Mouse (Mus musculus): ENCODE results near the gene Narf. TPM values are rescaled to one million over a fixed set of nuclear protein-coding genes. Genes with fewer than 3 reads are reported as not detected.
A peak's percentile ranks its signal among the peaks of the same experiment; 100 is the strongest.

The Narf gene
- total and polyA plus RNA-seq, 2 experiments from 2014 or later: 38.0 to 129 TPM

DNA sequence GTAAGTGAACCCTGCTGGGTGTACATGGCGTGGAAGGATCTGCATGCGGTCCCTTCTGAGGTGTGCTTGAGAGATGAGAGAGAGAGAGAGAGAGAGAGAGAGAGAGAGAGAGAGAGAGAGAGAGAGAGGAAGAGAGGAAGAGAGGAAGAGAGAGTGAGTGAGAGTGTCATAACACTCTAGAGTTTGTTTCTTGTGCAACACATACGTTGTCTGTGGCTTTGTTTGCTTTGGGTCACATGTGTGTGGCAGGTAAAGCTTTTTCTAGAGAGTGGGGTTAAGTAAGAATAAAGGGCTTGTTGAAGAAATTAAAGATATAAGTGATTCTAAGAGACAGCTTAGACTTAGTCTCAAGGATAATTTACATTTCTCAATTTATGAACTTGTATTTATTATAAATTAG lies 41.0 kb downstream of the Narf start:
- DNase-seq (ENCODE audit: low spot score): no peak
- no peaks in the 10 kb centered on the region for H3K36me3 ChIP-seq (ENCODE audit: insufficient read depth, low read length)
- no peaks in the 10 kb centered on the region for H3K4me1 ChIP-seq (ENCODE audit: insufficient read depth, low read length)
- H3K4me3 ChIP-seq (ENCODE audit: low read depth, low read length): no peak overlapping the region
- H3K27ac ChIP-seq (ENCODE audit: low read depth, low read length): no peak overlapping the region
- no peaks in the 10 kb centered on the region for H3K9me3 ChIP-seq (ENCODE audit: low read length)
- ATAC-seq (ENCODE audit: low FRiP score): no peak
- no peaks in the 10 kb centered on the region for H3K27me3 ChIP-seq (ENCODE audit: insufficient read depth, low read length)
- H3K4me2 ChIP-seq (ENCODE audit: low read depth, low read length, poor library complexity, severe bottlenecking): no peak overlapping the region
- TF ChIP-seq CTCF (IDR thresholded peaks at IDR 0.05): no peak
- no peak overlapping the region for H3K9ac ChIP-seq (replicated peaks; ENCODE audit: low read length, poor library complexity, severe bottlenecking)
- WGBS: 87% methylated on average over 3 of the region's 3 CpGs

DNA sequence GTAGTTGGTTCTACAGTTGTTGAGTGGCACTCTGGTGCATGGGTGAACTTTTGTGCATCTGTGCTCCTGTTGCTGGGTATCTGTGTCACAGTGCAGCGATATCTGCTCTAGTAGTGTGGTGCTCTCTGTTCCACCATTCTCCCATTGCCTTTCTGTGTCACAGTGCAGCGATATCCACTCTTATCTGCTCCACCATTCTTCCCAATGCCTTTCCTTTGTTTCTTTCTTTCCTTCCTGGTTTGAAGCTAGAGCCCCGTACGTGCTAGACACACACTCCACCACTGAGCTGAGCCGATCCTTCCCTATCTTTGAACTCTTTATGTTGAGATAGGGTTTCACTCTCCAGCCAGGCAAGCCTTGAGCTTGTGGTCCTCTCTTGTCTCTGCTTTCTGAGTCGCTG lies 45.9 kb downstream of the Narf start:
- Histone ChIP-seq H3K9me3 (ENCODE audit: low read length) (no peaks in the 10 kb centered on the region), H3K9ac (replicated peaks; ENCODE audit: low read length, poor library complexity, severe bottlenecking) (no peak overlapping the region), H3K27me3 (ENCODE audit: insufficient read depth, low read length) (no peaks in the 10 kb centered on the region), H3K4me2 (ENCODE audit: low read depth, low read length, poor library complexity, severe bottlenecking) (no peak overlapping the region), H3K36me3 (ENCODE audit: insufficient read depth, low read length) (peaks cover 10% of the 10 kb centered on the region; the same call in 1 of the 2 replicates), H3K27ac (ENCODE audit: low read depth, low read length) (no peak overlapping the region), H3K4me1 (ENCODE audit: insufficient read depth, low read length) (no peaks in the 10 kb centered on the region), H3K4me3 (ENCODE audit: low read depth, low read length) (no peak overlapping the region)
- WGBS: 88% methylated on average over 6 of the region's 6 CpGs
- no peak for TF ChIP-seq CTCF (IDR thresholded peaks at IDR 0.05)
- no peak for ATAC-seq (ENCODE audit: low FRiP score)
- no peak for DNase-seq (ENCODE audit: low spot score)

DNA sequence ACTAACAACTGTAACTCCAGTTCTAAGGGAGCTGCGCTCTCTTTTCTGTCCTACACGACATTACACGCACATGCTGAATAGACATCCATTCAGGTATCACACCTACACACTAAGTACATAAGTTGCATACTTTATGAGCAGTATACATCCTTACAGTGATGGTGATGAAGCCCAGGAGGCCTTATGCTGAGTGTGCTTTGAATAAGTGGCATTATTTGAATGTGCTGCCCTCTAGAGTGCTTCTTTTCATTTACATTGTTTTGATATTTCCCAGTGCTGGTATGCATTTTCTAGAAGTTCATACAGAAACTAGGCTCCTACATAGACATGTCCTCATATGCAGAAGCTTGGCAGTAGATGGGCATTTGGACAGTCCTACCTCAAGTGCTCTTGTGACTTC lies 52.8 kb downstream of the Narf start:
- H3K27ac ChIP-seq (ENCODE audit: low read depth, low read length): no peak overlapping the region
- H3K27me3 ChIP-seq (ENCODE audit: insufficient read depth, low read length): no peaks in the 10 kb centered on the region
- H3K9ac ChIP-seq (replicated peaks; ENCODE audit: low read length, poor library complexity, severe bottlenecking): no peak overlapping the region
- H3K4me2 ChIP-seq (ENCODE audit: low read depth, low read length, poor library complexity, severe bottlenecking): no peak overlapping the region
- peak; percentile 37; the same call in 1 of the 2 replicates for TF ChIP-seq CTCF (IDR thresholded peaks at IDR 0.05)
- H3K36me3 ChIP-seq (ENCODE audit: insufficient read depth, low read length): peaks cover 26% of the 10 kb centered on the region
- H3K4me1 ChIP-seq (ENCODE audit: insufficient read depth, low read length): no peaks in the 10 kb centered on the region
- no peak overlapping the region for H3K4me3 ChIP-seq (ENCODE audit: low read depth, low read length)
- ATAC-seq (ENCODE audit: low FRiP score) (no peak), DNase-seq (ENCODE audit: low spot score) (peak; percentile 6)
- no peaks in the 10 kb centered on the region for H3K9me3 ChIP-seq (ENCODE audit: low read length)
- 94% methylated on average over 3 of the region's 3 CpGs for WGBS

DNA sequence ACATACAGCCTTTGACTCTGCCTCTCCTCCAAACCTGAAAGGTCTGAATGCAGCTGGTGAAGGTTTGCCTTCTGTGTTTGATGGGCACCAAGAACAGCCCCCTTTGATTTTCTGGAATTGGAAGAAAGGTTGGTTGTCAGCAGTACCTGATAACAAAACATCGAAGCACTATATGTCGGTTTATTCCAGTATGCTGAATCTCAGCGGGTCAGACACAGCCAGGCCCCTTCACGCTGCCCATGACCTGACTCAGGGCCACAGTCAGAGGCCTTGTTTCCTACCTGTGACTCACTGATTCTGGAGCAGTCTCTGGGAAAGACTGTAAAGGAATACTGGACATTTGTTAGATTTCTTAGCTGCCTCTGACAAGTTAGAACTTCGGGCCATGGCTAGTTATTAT lies 57.7 kb downstream of the Narf start:
- Histone ChIP-seq H3K4me2 (ENCODE audit: low read depth, low read length, poor library complexity, severe bottlenecking) (no peak overlapping the region), H3K36me3 (ENCODE audit: insufficient read depth, low read length) (peaks cover 42% of the 10 kb centered on the region), H3K4me1 (ENCODE audit: insufficient read depth, low read length) (no peaks in the 10 kb centered on the region), H3K27ac (ENCODE audit: low read depth, low read length) (no peak overlapping the region), H3K4me3 (ENCODE audit: low read depth, low read length) (no peak overlapping the region), H3K9me3 (ENCODE audit: low read length) (no peaks in the 10 kb centered on the region), H3K9ac (replicated peaks; ENCODE audit: low read length, poor library complexity, severe bottlenecking) (no peak overlapping the region), H3K27me3 (ENCODE audit: insufficient read depth, low read length) (no peaks in the 10 kb centered on the region)
- TF ChIP-seq CTCF (IDR thresholded peaks at IDR 0.05): no peak
- no peak for DNase-seq (ENCODE audit: low spot score)
- WGBS: 98% methylated on average over 5 of the region's 5 CpGs
- no peak for ATAC-seq (ENCODE audit: low FRiP score)

DNA sequence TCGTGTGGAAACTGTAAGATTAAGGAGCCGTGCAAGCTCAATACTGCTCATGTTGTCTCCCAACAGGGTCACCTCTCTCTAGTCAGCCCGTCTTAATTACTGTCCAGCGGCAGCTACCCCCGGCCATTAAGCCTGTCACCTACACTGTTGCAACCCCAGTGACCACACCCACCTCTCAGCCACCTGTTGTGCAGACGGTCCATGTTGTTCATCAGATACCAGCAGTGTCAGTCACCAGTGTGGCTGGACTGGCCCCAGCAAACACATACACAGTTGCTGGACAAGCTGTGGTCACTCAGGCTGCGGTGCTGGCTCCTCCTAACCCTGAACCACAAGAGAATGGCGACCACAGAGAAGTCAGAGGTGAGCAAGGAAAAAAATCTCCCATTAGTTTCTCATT lies 61.4 kb downstream of the Narf start:
- ATAC-seq (ENCODE audit: low FRiP score): no peak
- no peak for DNase-seq (ENCODE audit: low spot score)
- Histone ChIP-seq H3K27me3 (ENCODE audit: insufficient read depth, low read length) (no peaks in the 10 kb centered on the region), H3K4me3 (ENCODE audit: low read depth, low read length) (no peak overlapping the region), H3K36me3 (ENCODE audit: insufficient read depth, low read length) (peaks cover 53% of the 10 kb centered on the region), H3K9me3 (ENCODE audit: low read length) (no peaks in the 10 kb centered on the region), H3K4me2 (ENCODE audit: low read depth, low read length, poor library complexity, severe bottlenecking) (no peak overlapping the region), H3K27ac (ENCODE audit: low read depth, low read length) (no peak overlapping the region), H3K9ac (replicated peaks; ENCODE audit: low read length, poor library complexity, severe bottlenecking) (no peak overlapping the region), H3K4me1 (ENCODE audit: insufficient read depth, low read length) (no peaks in the 10 kb centered on the region)
- TF ChIP-seq CTCF (IDR thresholded peaks at IDR 0.05): no peak
- 94% methylated on average over 8 of the region's 8 CpGs for WGBS

DNA sequence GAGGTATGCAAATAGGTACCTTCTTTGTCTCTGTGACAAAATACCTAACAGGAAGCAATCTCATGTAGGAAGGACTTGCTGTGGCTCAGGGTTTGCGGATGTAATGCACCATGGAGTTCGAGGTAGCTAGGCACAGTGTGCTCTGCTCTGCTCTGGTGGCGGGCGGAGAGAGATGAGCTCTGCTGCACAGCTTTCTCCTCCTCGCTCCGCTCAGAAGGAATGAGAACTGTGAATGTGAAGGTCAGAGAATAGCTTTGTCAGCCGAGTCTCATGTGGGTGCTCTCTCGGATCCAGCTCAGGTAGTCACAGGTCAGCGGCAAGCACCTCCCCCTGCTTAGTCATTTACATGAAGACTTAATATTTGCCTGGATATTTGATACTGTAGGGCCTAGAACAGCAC lies 63.2 kb downstream of the Narf start:
- Histone ChIP-seq H3K4me2 (ENCODE audit: low read depth, low read length, poor library complexity, severe bottlenecking) (no peak overlapping the region), H3K9ac (replicated peaks; ENCODE audit: low read length, poor library complexity, severe bottlenecking) (no peak overlapping the region), H3K4me1 (ENCODE audit: insufficient read depth, low read length) (no peaks in the 10 kb centered on the region), H3K27me3 (ENCODE audit: insufficient read depth, low read length) (no peaks in the 10 kb centered on the region), H3K4me3 (ENCODE audit: low read depth, low read length) (no peak overlapping the region), H3K27ac (ENCODE audit: low read depth, low read length) (no peak overlapping the region), H3K9me3 (ENCODE audit: low read length) (no peaks in the 10 kb centered on the region), H3K36me3 (ENCODE audit: insufficient read depth, low read length) (peaks cover 59% of the 10 kb centered on the region)
- no peak for ATAC-seq (ENCODE audit: low FRiP score)
- TF ChIP-seq CTCF (IDR thresholded peaks at IDR 0.05): no peak
- no peak for DNase-seq (ENCODE audit: low spot score)
- 92% methylated on average over 9 of the region's 9 CpGs for WGBS
